In the genomic region with DNA sequence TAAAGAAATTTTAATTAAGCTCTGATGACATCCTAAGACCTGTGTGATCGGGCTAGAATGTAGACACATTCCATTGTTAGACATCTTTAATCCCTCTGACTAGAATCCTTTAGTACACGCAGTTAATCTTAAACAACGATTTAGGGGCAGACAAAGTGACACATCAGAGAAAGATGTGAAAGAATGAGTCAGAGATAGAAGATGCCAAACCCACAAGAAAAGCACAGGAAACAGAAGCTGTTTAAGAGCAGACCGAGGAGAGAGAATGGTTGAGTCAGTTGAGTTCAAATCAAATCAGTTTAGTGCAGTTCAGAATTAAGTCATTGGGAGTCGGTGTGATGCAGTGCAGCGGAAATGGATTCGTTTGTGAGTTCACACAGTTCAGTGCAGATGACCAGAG, we compare ENCODE assay signal across 18 mouse cellular contexts.
A peak's percentile ranks its signal among the peaks of the same experiment; 100 is the strongest.
DNase-seq lines count a peak whose midpoint lies in the region.
"Had no signal": no experiment of that assay in that cellular context is flagged by ENCODE, and none has a peak within 500 bp of the region (broad histone marks: within the 10 kb centered on the region; RNA-seq: fewer than 3 reads in every experiment).

No protein-coding gene starts in this region.

- no peaks in the 10 kb centered on the region for H3K27me3 ChIP-seq in heart, embryonic 10.5 days (ENCODE audit: insufficient read depth, poor library complexity, severe bottlenecking)
- H3K27me3 ChIP-seq: embryonic facial prominence, embryonic 12.5 days; forebrain, embryonic 12.5 days; heart, embryonic 13.5 days; hindbrain, embryonic 15.5 days had no signal

- H3K36me3 ChIP-seq in heart, embryonic 10.5 days, result no peaks in the 10 kb centered on the region
- H3K36me3 ChIP-seq: embryonic facial prominence, embryonic 12.5 days; forebrain, embryonic 12.5 days; heart, embryonic 13.5 days; hindbrain, embryonic 15.5 days had no signal

- WGBS in heart, embryonic 10.5 days, result 88% methylated on average over 7 of the region's 7 CpGs

- H3K4me1 ChIP-seq in heart, embryonic 10.5 days, result no peaks in the 10 kb centered on the region
- H3K4me1 ChIP-seq: embryonic facial prominence, embryonic 12.5 days; forebrain, embryonic 12.5 days; heart, embryonic 13.5 days; hindbrain, embryonic 15.5 days had no signal

- DNase-seq in right cerebral cortex, adult 18-20 months, result peak; percentile 3
- DNase-seq in right cerebral cortex, postnatal 14 days, result no peak
- DNase-seq in Muller cell, postnatal 12 days (ENCODE audit: inconsistent ontology term), result peak; percentile 43
- peak; percentile 4 for DNase-seq in c-Kit-positive CD71-negative TER-119-negative erythroid progenitor cells, embryonic 14.5 days (ENCODE audit: low read depth)
- no peak for DNase-seq in heart, embryonic 10.5 days (ENCODE audit: low spot score)
- DNase-seq in left cerebral cortex, adult 18-20 months (ENCODE audit: low spot score in 2 of 2), result no peak
- DNase-seq in layer of hippocampus, postnatal 25 days (ENCODE audit: extremely low spot score in 1 of 2, low spot score in 1 of 2), result no peak
- DNase-seq: adrenal gland, postnatal 36 days; cerebellum, adult 11-12 months; cerebellum, adult 9-10 months; cerebellum, postnatal 25 days; gastrocnemius, postnatal 14 days; heart, postnatal 36 days; kidney, adult 8-10 months had no signal

- no peaks in the 10 kb centered on the region for H3K9me3 ChIP-seq in heart, embryonic 10.5 days
- H3K9me3 ChIP-seq: embryonic facial prominence, embryonic 12.5 days; forebrain, embryonic 12.5 days; heart, embryonic 13.5 days; hindbrain, embryonic 15.5 days had no signal

- H3K4me3 ChIP-seq in heart, embryonic 10.5 days, result no peak overlapping the region
- H3K4me3 ChIP-seq: embryonic facial prominence, embryonic 12.5 days; forebrain, embryonic 12.5 days; heart, embryonic 13.5 days; hindbrain, embryonic 15.5 days had no signal

- no peak overlapping the region for H3K27ac ChIP-seq in heart, embryonic 10.5 days
- H3K27ac ChIP-seq: embryonic facial prominence, embryonic 12.5 days; forebrain, embryonic 12.5 days; heart, embryonic 13.5 days; hindbrain, embryonic 15.5 days had no signal

Comparison
In these comparisons a context has a peak if more than half of its experiments do, and no peak if none do; other contexts are left out.
1. DNase-seq: peak in right cerebral cortex, adult 18-20 months (single experiment), Muller cell, postnatal 12 days (single experiment) and c-Kit-positive CD71-negative TER-119-negative erythroid progenitor cells, embryonic 14.5 days (single experiment); none in right cerebral cortex, postnatal 14 days (single experiment), heart, embryonic 10.5 days (single experiment), left cerebral cortex, adult 18-20 months (0 of 2) and layer of hippocampus, postnatal 25 days (0 of 2).